Comparison of ENCODE assay signal across 15 mouse cellular contexts in the genomic region with DNA sequence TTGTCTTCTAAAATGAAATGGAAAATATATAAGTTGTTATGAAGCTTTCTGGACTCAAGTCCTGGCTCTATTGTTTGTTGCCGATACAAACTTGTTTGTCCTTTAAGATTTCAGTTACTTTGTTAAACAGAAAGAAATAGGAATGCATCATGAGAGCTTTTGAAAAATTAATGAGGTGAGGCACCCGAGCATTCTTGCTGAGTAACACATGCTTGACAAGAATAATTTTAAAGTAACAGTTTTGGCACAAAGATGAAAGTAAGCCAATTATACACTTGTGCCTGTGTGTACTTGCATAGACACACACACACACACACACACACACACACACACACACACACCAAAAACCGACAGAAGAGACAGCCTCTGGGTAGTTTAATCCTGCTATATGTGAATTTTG.
DNase-seq lines count a peak whose midpoint lies in the region; TF ChIP-seq lines count a peak whose summit lies in the region.
"Had no signal": no experiment of that assay in that cellular context is flagged by ENCODE, and none has a peak within 500 bp of the region (broad histone marks: within the 10 kb centered on the region; RNA-seq: fewer than 3 reads in every experiment).

No protein-coding gene starts in this region.

- TF ChIP-seq POLR2A in brain, embryonic 14.5 days (IDR thresholded peaks at IDR 0.05; ENCODE audit: borderline replicate concordance, extremely low read depth, insufficient read depth, insufficient read length, poor library complexity, severe bottlenecking) = no peak

- DNase-seq in heart, adult 11 months = peak; percentile 1
- DNase-seq in heart, postnatal 4 days = no peak
- peak; percentile 18 for DNase-seq in retina, postnatal 1 day
- DNase-seq in retina, embryonic 14.5 days (ENCODE audit: low spot score) = no peak
- DNase-seq in brain, embryonic 14.5 days (ENCODE audit: low read depth) = peak; percentile 55
- DNase-seq in cerebellum, postnatal 36 days = no peak
- DNase-seq: adrenal gland, adult 8-10 months; adrenal gland, postnatal 14 days; adrenal gland, postnatal 36 days; cerebellum, adult 11 months; cerebellum, adult 18-20 months; cerebellum, adult 8-10 months; cerebellum, adult 9-11 months; cerebellum, postnatal 14 days; forebrain, postnatal 0 days had no signal

- TF ChIP-seq CTCF in brain, embryonic 14.5 days (IDR thresholded peaks at IDR 0.05; ENCODE audit: borderline replicate concordance, extremely low read depth, insufficient read depth, insufficient read length) = no peak

Comparison
In these comparisons a context has a peak if more than half of its experiments do, and no peak if none do; other contexts are left out.
1. DNase-seq: peak in heart, adult 11 months (single experiment), retina, postnatal 1 day (single experiment) and brain, embryonic 14.5 days (single experiment); none in heart, postnatal 4 days (single experiment), retina, embryonic 14.5 days (single experiment) and cerebellum, postnatal 36 days (0 of 2).